In the genomic region with DNA sequence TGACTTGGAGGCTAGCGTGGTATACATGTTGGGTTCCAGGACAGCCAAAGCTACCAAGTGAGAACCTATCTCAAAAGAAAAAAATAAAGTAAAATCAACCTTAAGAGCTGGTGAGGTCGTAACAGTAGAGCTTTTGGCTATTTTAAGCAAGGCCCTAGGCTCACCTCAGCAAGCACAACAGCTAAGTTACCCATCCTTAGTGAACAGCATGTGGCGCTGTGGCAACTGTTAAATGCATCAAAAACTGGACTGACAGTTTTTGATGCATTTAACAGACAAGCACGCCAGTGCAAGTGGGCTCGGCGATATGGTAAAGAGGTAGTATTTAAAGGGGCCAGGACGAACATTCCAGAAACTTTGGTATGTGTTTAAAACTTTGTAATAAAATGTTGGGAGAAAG, we compare ENCODE assay signal across 19 mouse cellular contexts. TPM values are rescaled to one million over a fixed set of nuclear protein-coding genes. Genes with fewer than 3 reads are reported as not detected.
DNase-seq lines count a peak whose midpoint lies in the region; ATAC-seq and TF ChIP-seq lines count a peak whose summit lies in the region.
"Had no signal": no experiment of that assay in that cellular context is flagged by ENCODE, and none has a peak within 500 bp of the region (broad histone marks: within the 10 kb centered on the region; RNA-seq: fewer than 3 reads in every experiment).

No protein-coding gene starts in this region.

- no peak overlapping the region for H3K9ac ChIP-seq in kidney, postnatal 0 days (ENCODE audit: low read depth, low read length)
- no peak overlapping the region for H3K9ac ChIP-seq in CH12.LX (ENCODE audit: insufficient read depth, low read depth)
- H3K9ac ChIP-seq in liver, embryonic 15.5 days = no peak overlapping the region
- H3K9ac ChIP-seq: forebrain, postnatal 0 days; hindbrain, embryonic 15.5 days; neural tube, embryonic 13.5 days had no signal

- no peak for DNase-seq in kidney, postnatal 0 days (ENCODE audit: low spot score)
- DNase-seq in kidney, adult 8-10 months = no peak
- no peak for DNase-seq in CH12.LX (ENCODE audit: extremely low read depth)
- peak; percentile 16 for DNase-seq in ZHBTc4 (ENCODE audit: low read depth, low spot score)
- no peak for DNase-seq in cerebellum, postnatal 36 days
- DNase-seq: adrenal gland, adult 8-10 months; cerebellum, adult 11-12 months; cerebellum, postnatal 25 days; forebrain, postnatal 0 days; gastrocnemius, postnatal 10 days; kidney, postnatal 25 days; right cerebral cortex, postnatal 14 days; thymus, postnatal 25 days had no signal

- TF ChIP-seq CTCF in kidney, postnatal 0 days (IDR thresholded peaks at IDR 0.05; ENCODE audit: low read depth) = peak; percentile 30; the same call in 1 of the 2 replicates
- peak in 1 of 2 experiments; percentile 43; a peak in 2 of 4 replicates for TF ChIP-seq CTCF in CH12.LX (conservative IDR thresholded peaks at IDR 0.05 in 1 of 2, IDR thresholded peaks at IDR 0.05 in 1 of 2; ENCODE audit: low read depth in 2 of 2, low read length in 2 of 2)

- H3K4me2 ChIP-seq in kidney, postnatal 0 days (ENCODE audit: low read length) = no peak overlapping the region
- H3K4me2 ChIP-seq in CH12.LX (ENCODE audit: insufficient read depth, low read depth, poor library complexity, severe bottlenecking) = no peak overlapping the region
- no peak overlapping the region for H3K4me2 ChIP-seq in liver, embryonic 15.5 days
- H3K4me2 ChIP-seq: hindbrain, embryonic 15.5 days; midbrain, embryonic 11.5 days; neural tube, embryonic 13.5 days had no signal

- no peaks in the 10 kb centered on the region for H3K9me3 ChIP-seq in kidney, postnatal 0 days (replicated peaks; ENCODE audit: low read length)
- no peaks in the 10 kb centered on the region for H3K9me3 ChIP-seq in CH12.LX (replicated peaks; ENCODE audit: low read length)
- no peaks in the 10 kb centered on the region for H3K9me3 ChIP-seq in liver, embryonic 15.5 days (replicated peaks)
- H3K9me3 ChIP-seq: hindbrain, embryonic 15.5 days; neural tube, embryonic 13.5 days had no signal

- no peak overlapping the region for H3K27ac ChIP-seq in kidney, postnatal 0 days
- no peak overlapping the region for H3K27ac ChIP-seq in CH12.LX (ENCODE audit: insufficient read depth, low read depth)
- 0 out of 2 replicates have a peak overlapping the region, but pooled peaks have one; percentile 16 for H3K27ac ChIP-seq in liver, embryonic 15.5 days (replicated peaks)
- H3K27ac ChIP-seq: hindbrain, embryonic 15.5 days; neural tube, embryonic 13.5 days had no signal

- TF ChIP-seq POLR2A in CH12.LX (IDR thresholded peaks at IDR 0.05; ENCODE audit: low read depth, low read length) = no peak

- dilution Hi-C loops in CH12.LX (cut with MboI; ENCODE audit: extremely low pct_ligation_motif_present, extremely low pct_unique_long_range_greater_than_20kb, low sequenced_read_pairs) = no loop called here

- no peak; the same call in 1 of the 2 replicates for TF ChIP-seq RAD21 in CH12.LX (IDR thresholded peaks at IDR 0.05; ENCODE audit: low read depth, low read length)

- H3K4me3 ChIP-seq in kidney, postnatal 0 days (replicated peaks; ENCODE audit: low read depth, low read length) = no peak overlapping the region
- no peak overlapping the region for H3K4me3 ChIP-seq in CH12.LX (replicated peaks in 1 of 3; ENCODE audit: low read depth in 2 of 3, low read length in 2 of 3, poor library complexity in 1 of 3)
- H3K4me3 ChIP-seq in liver, embryonic 15.5 days (replicated peaks) = no peak overlapping the region
- H3K4me3 ChIP-seq: hindbrain, embryonic 15.5 days; neural tube, embryonic 13.5 days had no signal

- H3K4me1 ChIP-seq in kidney, postnatal 0 days (replicated peaks; ENCODE audit: insufficient read depth, low read length) = peaks cover 20% of the 10 kb centered on the region; the same call in 1 of the 2 replicates
- H3K4me1 ChIP-seq in CH12.LX (ENCODE audit: control insufficient read depth in 1 of 2, insufficient read depth in 2 of 2) = peaks cover 2 to 53% of the 10 kb centered on the region in 2 experiments; a peak in 2 of 4 replicates
- H3K4me1 ChIP-seq in liver, embryonic 15.5 days (replicated peaks) = peaks cover 69% of the 10 kb centered on the region

- H3K79me2 ChIP-seq in CH12.LX (replicated peaks; ENCODE audit: control insufficient read depth, extremely low read depth, insufficient read depth, poor library complexity, severe bottlenecking) = peaks cover 72% of the 10 kb centered on the region

- 68% methylated on average over 7 of the region's 7 CpGs for WGBS in kidney, postnatal 0 days
- WGBS in liver, embryonic 15.5 days (ENCODE audit: insufficient replicate concordance) = 49% methylated on average over 7 of the region's 7 CpGs

- no peaks in the 10 kb centered on the region for H3K27me3 ChIP-seq in kidney, postnatal 0 days (ENCODE audit: insufficient read depth, low read length)
- H3K27me3 ChIP-seq in CH12.LX (replicated peaks) = no peaks in the 10 kb centered on the region
- H3K27me3 ChIP-seq in liver, embryonic 15.5 days = no peaks in the 10 kb centered on the region
- H3K27me3 ChIP-seq: hindbrain, embryonic 15.5 days; neural tube, embryonic 13.5 days had no signal

- H3K36me3 ChIP-seq in kidney, postnatal 0 days (ENCODE audit: insufficient read depth, low read length) = no peaks in the 10 kb centered on the region
- H3K36me3 ChIP-seq in CH12.LX (replicated peaks in 1 of 2; ENCODE audit: control insufficient read depth in 1 of 2, insufficient read depth in 1 of 2, low read length in 1 of 2) = peaks cover 0 to 8% of the 10 kb centered on the region in 2 experiments
- no peaks in the 10 kb centered on the region for H3K36me3 ChIP-seq in liver, embryonic 15.5 days (replicated peaks)
- H3K36me3 ChIP-seq: hindbrain, embryonic 15.5 days; neural tube, embryonic 13.5 days had no signal

- no peak for ATAC-seq in kidney, postnatal 0 days (replicated peaks; ENCODE audit: low FRiP score, low read depth)
- ATAC-seq in liver, embryonic 15.5 days (ENCODE audit: insufficient read depth) = no peak
- ATAC-seq in frontal cortex, adult (ENCODE audit: low TSS enrichment) = no peak
- ATAC-seq: forebrain, postnatal 0 days; intestine, postnatal 0 days had no signal

- no peak for TF ChIP-seq EP300 in CH12.LX (IDR thresholded peaks at IDR 0.05; ENCODE audit: low read length)

- in situ Hi-C loops in CH12.LX (cut with MboI; ENCODE audit: low pct_ligation_motif_present, low pct_unique_long_range_greater_than_20kb, low sequenced_read_pairs) = no loop called here

TF ChIP-seq in CH12.LX, 34 proteins besides CTCF, POLR2A, EP300 and RAD21:
- TF ChIP-seq SMC3 (IDR thresholded peaks at IDR 0.05; ENCODE audit: low read depth, low read length) (peak; percentile 22; the same call in 1 of the 2 replicates), ELF1 (IDR thresholded peaks at IDR 0.05; ENCODE audit: low read depth, low read length) (no peak), SIN3A (IDR thresholded peaks at IDR 0.05; ENCODE audit: low read length) (no peak)

RNA-seq across cellular contexts. Expression of a gene that starts 5.2 kb away (rescaled TPM):
- polyA plus RNA-seq in kidney, postnatal 0 days (2015; fragmentation: Nextera tagmentation; extraction: Ambion mirVana) = 61.4 and 73.3 TPM in 2 replicates
- total RNA-seq in CH12.LX (2012; rRNA removed) = 10.3 and 10.5 TPM in 2 replicates
- total RNA-seq in CH12.LX (2014; rRNA removed) = 6.9 and 8.0 TPM in 2 replicates
- 30.7 and 36.2 TPM in 2 replicates for polyA plus RNA-seq in CH12.LX (2012; ENCODE audit: insufficient read length, low read depth)
- polyA plus RNA-seq in liver, embryonic 15.5 days (2015; fragmentation: Nextera tagmentation; extraction: Ambion mirVana) = 24.2 and 26.2 TPM in 2 replicates

RNA-seq across cellular contexts. Expression of a gene that starts 24.1 kb away (rescaled TPM):
- 33.3 and 37.9 TPM in 2 replicates for polyA plus RNA-seq in kidney, postnatal 0 days (2015; fragmentation: Nextera tagmentation; extraction: Ambion mirVana)
- 157 and 186 TPM in 2 replicates for total RNA-seq in CH12.LX (2012; rRNA removed)
- total RNA-seq in CH12.LX (2014; rRNA removed) = 137 and 139 TPM in 2 replicates
- polyA plus RNA-seq in CH12.LX (2012; ENCODE audit: insufficient read length, low read depth) = 224 and 228 TPM in 2 replicates
- polyA plus RNA-seq in liver, embryonic 15.5 days (2015; fragmentation: Nextera tagmentation; extraction: Ambion mirVana) = 35.7 and 37.6 TPM in 2 replicates
